Mouse (Mus musculus) liver, embryonic 14.5 days (tissue): Measurements from ENCODE around the gene Zfp493. TPM values are rescaled to one million over a fixed set of nuclear protein-coding genes. Genes with fewer than 3 reads are reported as not detected.

Source experiments
- ATAC-seq: fragments of 200-750 bp; cut with Nextera tagmentation; 2 replicates; pipeline ENCODE4 v1.8.0; 2017; ENCODE audit warnings: moderate number of reproducible peaks, mild to moderate bottlenecking, moderate library complexity; ENCODE audit not compliant: insufficient read depth
- DNase-seq, 3 experiments: peaks; one replicate each; pipeline ENCODE4 v3.0.0-alpha.2; 2012 to 2013; ENCODE audit warnings: low read depth in 3 of 3, low spot score in 3 of 3
- H3K27ac ChIP-seq: fragments of 300-500 bp; sonication (generic); 2 replicates; pipeline ENCODE4 v1.5.1; 2014; ENCODE audit warnings: moderate library complexity, mild to moderate bottlenecking, control low read depth, inconsistent platforms
- H3K27me3 ChIP-seq: fragments of 300-500 bp; sonication (generic); 2 replicates; pipeline ENCODE4 v1.6.1; 2014; ENCODE audit warnings: mild to moderate bottlenecking, low read length, moderate library complexity; ENCODE audit not compliant: control insufficient read depth, insufficient read depth
- H3K36me3 ChIP-seq: fragments of 300-500 bp; sonication (generic); replicated peaks from 2 replicates; pipeline ENCODE4 v1.6.1; 2014; ENCODE audit warnings: low read depth; ENCODE audit not compliant: control insufficient read depth, insufficient read depth
- H3K4me1 ChIP-seq, 2 experiments: fragments of 200-500 bp in 1 of 2; fragments of 300-500 bp in 1 of 2; sonication (generic) in 1 of 2; replicated peaks; 2 replicates each; pipeline ENCODE4 v1.6.1; 2012 to 2014; ENCODE audit warnings: antibody characterized with exemption in 1 of 2, inconsistent platforms in 1 of 2, low read length in 1 of 2; ENCODE audit not compliant: control insufficient read depth in 2 of 2, insufficient read depth in 2 of 2
- H3K4me2 ChIP-seq: fragments of 300-500 bp; sonication (generic); 2 replicates; pipeline ENCODE4 v1.6.1; 2014; ENCODE audit warnings: low read depth, mild to moderate bottlenecking, control low read depth, moderate library complexity
- H3K4me3 ChIP-seq, 2 experiments: fragments of 200-500 bp in 1 of 2; fragments of 300-500 bp in 1 of 2; sonication (generic) in 1 of 2; 2 replicates each; pipeline ENCODE4 v1.5.1; 2012 to 2014; ENCODE audit warnings: low read depth in 2 of 2, low read length in 2 of 2, mild to moderate bottlenecking in 2 of 2, control low read depth in 1 of 2, inconsistent platforms in 1 of 2, moderate library complexity in 1 of 2; ENCODE audit not compliant: insufficient read depth in 1 of 2
- H3K9ac ChIP-seq: fragments of 300-500 bp; sonication (generic); replicated peaks from 2 replicates; pipeline ENCODE4 v1.6.1; 2014; ENCODE audit warnings: mild to moderate bottlenecking, control low read depth, moderate library complexity
- H3K9me3 ChIP-seq: fragments of 300-500 bp; sonication (generic); 2 replicates; pipeline ENCODE4 v1.6.1; 2016; ENCODE audit warnings: low read length, mixed read lengths; ENCODE audit not compliant: control insufficient read depth
- CTCF ChIP-seq: IDR thresholded peaks from 2 replicates; pipeline ENCODE4 v1.5.1; 2016; ENCODE audit warnings: antibody characterized with exemption, low read depth, control low read depth
- EP300 ChIP-seq: IDR thresholded peaks from 2 replicates; pipeline ENCODE4 v1.6.1; 2016; ENCODE audit warnings: antibody characterized with exemption, low read depth
- WGBS: fragments of 180-500 bp; shearing (Covaris S2); extraction: QIAGEN DNeasy Blood & Tissue Kit; methylation state at CpG from one replicate; pipeline ENCODE4 v1.1.7; 2014; ENCODE audit not compliant: insufficient replicate concordance; 5-methylcytosine and 5-hydroxymethylcytosine counted together
- polyA plus RNA-seq, 2 experiments: library from polyadenylated mRNA; depleted of rRNA in 1 of 2; stranded (reverse) in 1 of 2; unstranded in 1 of 2; fragments of >200 nt; fragmentation: Nextera tagmentation in 1 of 2; extraction: Ambion mirVana in 1 of 2; gene quantifications; 2 replicates each; pipeline versions ENCODE4 v1.2.1 to v1.2.3; 2012 to 2014

The Zfp493 gene
- polyA plus RNA-seq, 2 experiments: 0.76 to 0.79 TPM

DNA sequence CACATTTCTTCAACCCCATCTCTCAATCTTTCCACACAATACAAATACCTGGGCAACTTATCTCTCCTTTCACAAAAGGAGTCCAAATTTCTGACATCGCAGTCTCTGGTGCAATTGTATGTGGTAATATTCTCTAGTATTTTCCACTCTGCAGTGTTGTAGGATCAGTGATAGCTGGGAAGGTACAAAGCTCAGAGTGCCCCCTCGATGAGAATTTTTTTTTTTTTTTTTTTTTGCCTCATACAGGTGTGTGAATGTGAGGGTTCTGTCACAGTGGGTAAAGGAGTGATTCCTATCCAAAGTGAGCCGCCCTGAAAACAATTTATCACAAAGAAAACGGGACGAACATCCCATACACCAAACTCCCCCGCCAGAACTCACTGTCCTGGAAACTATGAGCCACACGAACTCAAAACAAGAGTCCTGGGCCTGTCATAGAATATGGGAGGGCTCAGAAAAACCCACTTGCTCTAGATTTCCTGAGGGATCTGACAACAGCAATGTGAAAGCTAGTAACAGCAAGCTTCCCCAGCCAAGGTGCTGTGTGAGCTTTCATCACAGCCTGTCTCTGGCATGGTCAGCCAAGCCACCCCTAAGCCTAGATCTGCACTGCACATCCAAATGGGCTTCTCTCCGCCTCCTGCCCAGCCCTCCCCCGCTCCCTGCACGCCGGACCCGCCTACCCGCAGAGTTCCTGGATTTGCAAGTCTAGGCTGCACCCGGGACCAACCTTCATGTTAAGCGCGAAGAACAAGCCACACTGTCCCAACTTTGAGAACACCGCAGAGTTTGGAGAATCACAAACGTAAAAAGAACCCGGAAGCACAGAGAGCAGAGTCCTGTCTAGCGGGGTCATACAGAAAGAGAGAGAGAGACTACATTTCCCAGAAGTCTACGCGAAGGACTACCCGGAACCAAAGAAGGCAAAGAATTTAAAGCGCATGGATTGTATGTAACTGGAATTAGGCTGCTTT lies 24.9 kb upstream of the Zfp493 start, which contains the start of gene Zfp85:
TSS of gene Zfp85 (minus strand) at position 896 of the 974 bp plus-strand sequence.
- Histone ChIP-seq H3K36me3 (no peaks in the 10 kb centered on the region), H3K27me3 (no peaks in the 10 kb centered on the region), H3K9me3 (no peaks in the 10 kb centered on the region), H3K4me1 (0 out of 4 replicates have a peak, but pooled peaks cover 0 to 3% of the 10 kb centered on the region in 2 experiments), H3K4me3 (peak within 1 kb of the TSS; percentile 68 to 95), H3K4me2 (peak within 1 kb of the TSS; percentile 64), H3K27ac (no peak within 1 kb of the TSS), H3K9ac (peak within 1 kb of the TSS; percentile 63)
- DNase-seq (peak; percentile 27 to 41 (median 40)), ATAC-seq (peak; percentile 86)
- 7% methylated on average over 24 of the region's 24 CpGs for WGBS
- TF ChIP-seq EP300 (no peak), CTCF (no peak)

GRCm38 (mm10) chr13:67755761-67756160 lies 23.7 kb upstream of the Zfp493 start:
- 67% methylated on average over 6 of the region's 6 CpGs for WGBS

GRCm38 (mm10) chr13:67759966-67760365 lies 19.5 kb upstream of the Zfp493 start:
- Histone ChIP-seq H3K4me2 (no peak overlapping the region), H3K27me3 (no peaks in the 10 kb centered on the region), H3K9ac (no peak overlapping the region), H3K27ac (no peak overlapping the region), H3K36me3 (no peaks in the 10 kb centered on the region), H3K4me1 (no peaks in the 10 kb centered on the region), H3K4me3 (no peak overlapping the region), H3K9me3 (no peaks in the 10 kb centered on the region)
- ATAC-seq (no peak), DNase-seq (no peak)
- no peak for TF ChIP-seq CTCF
- TF ChIP-seq EP300: no peak
- 68% methylated on average over 1 of the region's 1 CpGs for WGBS

More at GRCm38 (mm10) chr13:67755761-67756160, 23.7 kb upstream of the Zfp493 start:
- Histone ChIP-seq H3K9ac (no peak overlapping the region), H3K4me1 (0 out of 4 replicates have a peak, but pooled peaks cover 0 to 3% of the 10 kb centered on the region in 2 experiments), H3K4me3 (no peak overlapping the region), H3K36me3 (no peaks in the 10 kb centered on the region), H3K9me3 (no peaks in the 10 kb centered on the region), H3K4me2 (no peak overlapping the region; the same call in 1 of the 2 replicates), H3K27ac (no peak overlapping the region), H3K27me3 (no peaks in the 10 kb centered on the region)
- ATAC-seq (no peak), DNase-seq (no peak)
- TF ChIP-seq EP300 (no peak), CTCF (no peak)

DNA sequence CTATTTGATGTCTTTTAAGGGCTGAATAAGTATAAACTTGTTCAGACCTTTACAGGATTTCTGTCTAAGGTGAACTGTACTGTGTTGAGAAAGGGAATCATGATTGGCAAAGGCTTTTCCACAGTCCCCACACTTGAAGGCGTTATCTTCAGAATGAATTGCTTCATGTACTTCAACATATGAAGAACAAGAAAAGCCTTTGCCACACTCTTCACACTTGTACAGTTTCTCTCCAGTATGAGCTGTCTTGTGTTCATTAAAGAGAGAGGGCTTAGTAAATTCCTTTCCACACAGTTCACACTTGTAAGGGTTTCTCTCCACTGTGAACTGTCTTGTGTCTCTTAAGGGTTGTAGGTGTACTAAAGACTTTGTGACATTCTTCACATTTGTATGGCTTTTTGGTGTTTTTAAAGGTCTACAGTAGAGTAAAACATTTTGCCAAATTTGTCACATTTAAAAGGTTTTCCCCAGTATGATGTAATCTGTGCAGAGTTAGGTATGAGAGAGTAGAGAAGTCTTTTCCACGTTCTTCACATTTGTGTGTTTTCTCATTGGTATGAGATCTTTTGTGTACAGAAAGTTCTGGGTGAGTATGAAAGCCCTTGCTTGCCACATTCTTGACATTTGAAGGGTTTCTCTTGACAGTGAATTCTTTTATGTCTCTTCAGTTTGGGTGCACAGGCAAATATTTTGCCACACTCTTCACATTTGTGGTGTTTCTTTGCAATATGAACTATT lies 16.3 kb upstream of the Zfp493 start:
- WGBS: 53% methylated on average over 2 of the region's 2 CpGs
- ATAC-seq (no peak), DNase-seq (no peak)
- Histone ChIP-seq H3K36me3 (no peaks in the 10 kb centered on the region), H3K9ac (no peak overlapping the region), H3K27ac (no peak overlapping the region), H3K4me1 (no peaks in the 10 kb centered on the region), H3K4me2 (no peak overlapping the region), H3K9me3 (no peaks in the 10 kb centered on the region), H3K4me3 (no peak overlapping the region), H3K27me3 (no peaks in the 10 kb centered on the region)
- no peak for TF ChIP-seq EP300
- no peak for TF ChIP-seq CTCF
